Mouse (Mus musculus) erythroblast, embryonic 14.5 days (primary cell): Measurements from ENCODE around the gene Psmd2.

Experiments
- GATA1 ChIP-seq: IDR thresholded peaks from 2 replicates; pipeline ENCODE4 v1.6.1; 2012; ENCODE audit warnings: low read length, inconsistent platforms, mixed read lengths
- TAL1 ChIP-seq: IDR thresholded peaks from 3 replicates; pipeline ENCODE4 v1.6.1; 2012; ENCODE audit warnings: low read length, inconsistent platforms, mixed read lengths

DNA sequence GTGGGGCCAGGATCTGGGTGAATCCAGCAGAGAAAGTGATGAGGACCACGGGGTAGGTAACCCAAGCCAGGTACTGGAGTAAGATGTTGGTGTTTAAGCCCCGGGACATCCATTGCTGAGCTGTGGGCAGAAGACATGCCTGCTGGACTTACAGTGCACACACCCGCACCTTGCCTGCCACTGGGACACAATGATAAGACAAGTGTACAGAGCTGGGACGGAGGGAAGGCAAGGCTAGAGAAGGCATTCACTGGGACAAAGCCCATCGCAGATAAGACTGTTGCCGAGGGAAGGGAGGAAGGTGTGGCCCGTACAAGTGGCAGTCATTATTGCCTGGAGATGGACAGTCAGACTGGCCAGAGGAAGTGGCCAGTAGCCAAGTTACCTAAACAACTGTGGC, 61.4 kb downstream of the Psmd2 start:
- TF ChIP-seq GATA1 (peak; percentile 60), TAL1 (peak; percentile 36; the same call in 2 of the 3 replicates)
